Mouse (Mus musculus): Measurements from ENCODE around the gene Iqsec3. TPM values are rescaled to one million over a fixed set of nuclear protein-coding genes. Genes with fewer than 3 reads are reported as not detected.

Iqsec3 gene
- total and polyA plus RNA-seq, 2 experiments from 2014 or later: 10.6 to 48.2 TPM

DNA sequence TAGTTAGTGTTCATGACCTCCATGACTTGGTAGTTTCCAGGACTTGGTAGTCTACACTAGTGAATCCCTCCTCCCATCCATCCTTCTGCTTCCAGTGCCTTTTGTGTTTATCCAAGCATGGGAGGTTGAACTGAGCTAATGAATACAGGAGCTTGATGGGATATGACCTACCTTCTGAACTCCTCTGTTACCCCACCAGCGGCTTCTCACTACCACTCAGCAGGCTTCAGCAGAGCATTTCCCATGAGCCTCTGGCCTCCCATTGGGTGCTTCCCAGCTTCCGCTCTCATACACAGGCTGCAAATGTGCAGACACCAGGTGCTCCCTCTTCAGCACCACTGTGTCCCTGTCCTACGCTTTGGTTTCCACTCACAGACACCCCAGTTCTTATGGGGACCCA lies 36.9 kb upstream of the Iqsec3 start:
- Histone ChIP-seq H3K27ac (no peak overlapping the region), H3K4me2 (ENCODE audit: low read depth, low read length) (no peak overlapping the region), H3K9ac (replicated peaks; ENCODE audit: low read length) (no peak overlapping the region), H3K9me3 (ENCODE audit: low read length) (no peaks in the 10 kb centered on the region), H3K27me3 (ENCODE audit: insufficient read depth, low read length) (no peaks in the 10 kb centered on the region), H3K4me3 (ENCODE audit: low read length) (no peak overlapping the region), H3K36me3 (ENCODE audit: insufficient read depth, low read length) (no peaks in the 10 kb centered on the region), H3K4me1 (ENCODE audit: insufficient read depth, low read length) (no peaks in the 10 kb centered on the region)
- no peak for TF ChIP-seq CTCF (IDR thresholded peaks at IDR 0.05; ENCODE audit: low read depth)
- WGBS: 70% methylated on average over 3 of the region's 3 CpGs
- ATAC-seq (peak; percentile 2; the same call in 1 of the 2 replicates), DNase-seq (ENCODE audit: low spot score) (no peak)

DNA sequence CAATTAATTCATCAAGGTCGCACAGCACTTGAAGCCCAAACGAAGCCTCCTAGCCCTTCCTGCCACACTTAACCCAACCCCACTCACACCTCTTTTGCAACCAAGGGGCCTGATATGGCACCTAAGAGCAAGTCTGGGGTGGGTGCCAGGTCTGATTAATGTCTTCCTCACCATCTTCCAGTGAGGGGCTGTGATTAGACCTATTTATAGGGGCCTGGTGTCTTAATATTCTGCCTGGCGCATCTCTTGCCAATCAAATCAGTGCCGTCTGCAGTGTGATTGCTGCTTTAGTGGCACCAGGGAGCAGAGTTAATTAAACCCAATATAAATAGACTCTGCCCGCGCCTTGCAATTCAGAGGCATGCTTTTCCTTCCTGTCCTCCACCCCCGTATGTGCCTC lies 36.4 kb upstream of the Iqsec3 start:
- peak; percentile 55 for DNase-seq (ENCODE audit: low spot score)
- 55% methylated on average over 7 of the region's 7 CpGs for WGBS

DNA sequence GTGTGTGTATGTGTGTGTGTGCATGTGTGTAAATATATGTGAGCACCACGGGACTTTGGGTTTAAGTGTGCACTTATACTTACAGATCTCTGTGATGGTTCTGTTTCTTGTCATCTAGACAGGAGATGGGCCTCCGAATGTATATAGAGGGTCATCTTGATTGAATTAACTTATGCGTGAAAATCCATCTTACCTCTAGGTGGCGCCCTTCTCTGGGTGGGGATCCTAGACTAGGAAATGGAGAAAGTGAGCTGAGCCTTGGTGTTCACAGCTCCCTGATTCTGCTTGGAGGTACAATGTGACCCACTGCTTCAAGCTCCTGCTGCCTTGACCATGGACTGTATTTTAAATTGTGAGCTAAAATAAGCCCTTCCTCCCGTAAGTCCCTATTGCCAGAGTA lies 34.8 kb upstream of the Iqsec3 start:
- Histone ChIP-seq H3K4me1 (ENCODE audit: insufficient read depth, low read length) (no peaks in the 10 kb centered on the region), H3K27ac (no peak overlapping the region), H3K9me3 (ENCODE audit: low read length) (no peaks in the 10 kb centered on the region), H3K9ac (replicated peaks; ENCODE audit: low read length) (no peak overlapping the region), H3K4me3 (ENCODE audit: low read length) (no peak overlapping the region), H3K4me2 (ENCODE audit: low read depth, low read length) (no peak overlapping the region), H3K36me3 (ENCODE audit: insufficient read depth, low read length) (no peaks in the 10 kb centered on the region), H3K27me3 (ENCODE audit: insufficient read depth, low read length) (no peaks in the 10 kb centered on the region)
- DNase-seq (ENCODE audit: low spot score) (peak; percentile 29), ATAC-seq (no peak)
- 68% methylated on average over 5 of the region's 5 CpGs for WGBS
- peak; percentile 46; the same call in 1 of the 2 replicates for TF ChIP-seq CTCF (IDR thresholded peaks at IDR 0.05; ENCODE audit: low read depth)

More for the DNA sequence above, 36.4 kb upstream of the Iqsec3 start:
- Histone ChIP-seq H3K4me3 (ENCODE audit: low read length) (no peak overlapping the region), H3K27ac (no peak overlapping the region), H3K9ac (replicated peaks; ENCODE audit: low read length) (no peak overlapping the region), H3K4me2 (ENCODE audit: low read depth, low read length) (no peak overlapping the region), H3K4me1 (ENCODE audit: insufficient read depth, low read length) (no peaks in the 10 kb centered on the region), H3K27me3 (ENCODE audit: insufficient read depth, low read length) (no peaks in the 10 kb centered on the region), H3K9me3 (ENCODE audit: low read length) (no peaks in the 10 kb centered on the region), H3K36me3 (ENCODE audit: insufficient read depth, low read length) (no peaks in the 10 kb centered on the region)
- peak; percentile 70 for ATAC-seq
- TF ChIP-seq CTCF (IDR thresholded peaks at IDR 0.05; ENCODE audit: low read depth): no peak

DNA sequence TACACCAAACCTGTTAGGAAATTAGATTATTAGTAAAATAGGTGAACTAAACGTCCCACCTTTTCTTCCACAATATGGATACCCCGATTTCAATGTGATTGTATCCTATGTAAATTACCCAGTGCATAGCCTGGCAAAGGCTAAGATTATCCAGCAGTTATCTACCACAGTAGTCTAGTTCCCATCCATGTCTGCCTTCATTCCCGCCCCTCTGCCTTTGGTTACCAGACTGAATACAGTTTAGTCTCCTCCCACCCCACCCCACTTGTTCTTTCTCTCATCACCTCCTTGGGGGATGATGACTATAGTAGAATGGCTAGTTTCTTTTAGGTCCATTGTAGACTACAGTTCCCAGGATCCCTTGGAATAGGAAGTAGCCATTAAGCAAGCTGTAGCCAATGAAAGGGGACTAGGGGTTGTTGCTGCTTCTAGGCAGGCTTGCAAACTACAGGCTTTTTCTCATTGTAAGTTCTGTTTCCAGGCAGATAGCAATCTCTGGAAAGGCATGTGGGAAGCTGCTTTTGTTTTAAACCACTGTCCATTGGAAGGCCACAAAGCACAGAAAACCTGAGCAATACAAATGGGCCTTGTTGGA lies 27.7 kb upstream of the Iqsec3 start:
- no peaks in the 10 kb centered on the region for H3K9me3 ChIP-seq (ENCODE audit: low read length)
- no peak overlapping the region for H3K4me2 ChIP-seq (ENCODE audit: low read depth, low read length)
- H3K9ac ChIP-seq (replicated peaks; ENCODE audit: low read length): no peak overlapping the region
- 59% methylated on average over 3 of the region's 3 CpGs for WGBS
- DNase-seq (ENCODE audit: low spot score): peak; percentile 74
- peak; percentile 82 for ATAC-seq
- H3K4me3 ChIP-seq (ENCODE audit: low read length): no peak overlapping the region
- H3K27ac ChIP-seq: peak overlapping the region; percentile 55; the same call in 1 of the 2 replicates
- TF ChIP-seq CTCF (IDR thresholded peaks at IDR 0.05; ENCODE audit: low read depth): no peak
- peaks cover 4% of the 10 kb centered on the region; the same call in 1 of the 2 replicates for H3K4me1 ChIP-seq (ENCODE audit: insufficient read depth, low read length)
- H3K36me3 ChIP-seq (ENCODE audit: insufficient read depth, low read length): no peaks in the 10 kb centered on the region
- H3K27me3 ChIP-seq (ENCODE audit: insufficient read depth, low read length): no peaks in the 10 kb centered on the region

DNA sequence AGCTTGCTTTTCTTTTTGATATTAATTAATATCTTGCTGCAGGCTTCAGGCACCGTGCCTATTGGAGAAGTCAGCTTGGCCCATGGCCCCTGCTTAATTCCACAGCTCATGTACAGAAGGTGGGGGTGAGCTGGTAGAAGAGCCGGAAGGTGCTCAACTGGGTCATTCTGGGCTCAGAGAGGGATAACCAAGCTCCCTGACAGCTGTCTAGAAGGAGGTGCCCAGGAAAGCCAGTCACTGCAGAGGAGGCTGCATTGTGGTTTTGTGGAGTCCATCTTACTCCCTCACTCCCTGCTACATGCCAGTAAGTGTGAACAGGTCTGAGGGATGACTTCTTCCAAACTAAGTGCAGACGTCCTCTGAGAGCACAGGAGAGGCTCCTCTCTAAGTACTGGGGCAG lies 26.4 kb upstream of the Iqsec3 start:
- Histone ChIP-seq H3K9ac (replicated peaks; ENCODE audit: low read length) (no peak overlapping the region), H3K4me3 (ENCODE audit: low read length) (no peak overlapping the region), H3K27ac (no peak overlapping the region), H3K9me3 (ENCODE audit: low read length) (no peaks in the 10 kb centered on the region), H3K36me3 (ENCODE audit: insufficient read depth, low read length) (no peaks in the 10 kb centered on the region), H3K27me3 (ENCODE audit: insufficient read depth, low read length) (no peaks in the 10 kb centered on the region), H3K4me2 (ENCODE audit: low read depth, low read length) (no peak overlapping the region), H3K4me1 (ENCODE audit: insufficient read depth, low read length) (peaks cover 4% of the 10 kb centered on the region; the same call in 1 of the 2 replicates)
- WGBS: 68% methylated on average over 3 of the region's 3 CpGs
- no peak for ATAC-seq
- no peak for TF ChIP-seq CTCF (IDR thresholded peaks at IDR 0.05; ENCODE audit: low read depth)
- DNase-seq (ENCODE audit: low spot score): no peak

DNA sequence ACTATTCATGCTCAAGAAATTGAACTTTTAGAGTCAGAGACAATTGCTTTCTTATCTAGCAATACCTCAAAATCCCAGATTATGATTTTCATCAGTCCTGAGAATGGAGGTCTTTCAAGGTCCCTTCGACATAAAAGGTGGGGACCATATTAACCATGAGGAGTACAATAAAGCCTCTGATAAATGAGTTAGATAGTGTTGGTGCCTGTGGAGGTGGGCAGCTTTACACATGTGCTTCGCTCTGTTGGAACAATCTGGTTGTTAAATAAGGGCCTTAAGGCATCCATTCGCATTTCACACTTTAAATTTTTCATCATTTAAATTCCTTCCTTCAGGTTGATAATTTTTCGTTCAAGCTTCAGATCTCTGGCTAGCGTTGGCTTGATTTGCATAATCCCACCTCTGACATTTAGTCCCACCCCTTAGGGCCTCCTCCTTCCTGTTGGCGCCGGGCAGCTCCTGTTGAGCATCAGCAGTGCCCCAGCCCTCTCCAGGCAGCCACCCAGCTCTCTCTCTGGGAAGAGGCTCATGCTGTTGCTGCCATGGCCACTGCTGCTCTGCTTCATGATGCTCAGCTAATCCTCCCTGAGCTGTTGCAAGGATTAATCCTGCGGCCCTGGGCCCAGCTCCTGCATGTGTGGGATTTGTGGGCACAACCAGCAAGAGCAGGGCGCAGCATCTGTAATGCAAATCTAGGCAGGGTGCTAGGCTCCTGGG lies 25.5 kb upstream of the Iqsec3 start:
- H3K36me3 ChIP-seq (ENCODE audit: insufficient read depth, low read length): no peaks in the 10 kb centered on the region
- no peak overlapping the region for H3K4me2 ChIP-seq (ENCODE audit: low read depth, low read length)
- peak; percentile 48; the same call in 1 of the 2 replicates for ATAC-seq
- 0 out of 2 replicates have a peak overlapping the region, but pooled peaks have one; percentile 9 for H3K9ac ChIP-seq (replicated peaks; ENCODE audit: low read length)
- H3K27ac ChIP-seq: peak overlapping the region; percentile 51; the same call in 1 of the 2 replicates
- H3K4me3 ChIP-seq (ENCODE audit: low read length): no peak overlapping the region
- peaks cover 4% of the 10 kb centered on the region; the same call in 1 of the 2 replicates for H3K4me1 ChIP-seq (ENCODE audit: insufficient read depth, low read length)
- WGBS: 25% methylated on average over 9 of the region's 9 CpGs
- DNase-seq (ENCODE audit: low spot score): peak; percentile 34
- H3K9me3 ChIP-seq (ENCODE audit: low read length): no peaks in the 10 kb centered on the region
- no peaks in the 10 kb centered on the region for H3K27me3 ChIP-seq (ENCODE audit: insufficient read depth, low read length)
- no peak for TF ChIP-seq CTCF (IDR thresholded peaks at IDR 0.05; ENCODE audit: low read depth)

DNA sequence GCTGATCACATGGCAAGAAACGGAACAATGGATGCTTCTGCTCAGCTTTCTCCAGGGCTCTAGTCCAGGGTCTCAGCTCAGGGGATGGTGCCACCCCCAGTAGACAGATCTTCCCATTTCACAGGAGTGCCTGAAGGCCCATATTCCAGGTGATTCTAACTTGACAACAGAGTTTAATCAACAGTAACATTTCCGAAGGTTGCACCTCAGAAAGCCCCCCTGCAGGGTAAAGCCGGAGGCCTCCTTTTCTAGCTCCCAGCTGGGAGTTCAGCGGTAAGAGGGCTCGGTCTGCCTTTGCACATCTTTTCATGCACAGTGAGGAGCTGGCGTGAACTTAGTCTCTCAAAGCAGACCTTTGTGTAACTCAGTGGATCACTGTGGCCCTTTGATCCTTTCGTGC lies 22.1 kb upstream of the Iqsec3 start:
- DNase-seq (ENCODE audit: low spot score) (no peak), ATAC-seq (no peak)
- H3K4me3 ChIP-seq (ENCODE audit: low read length): no peak overlapping the region
- no peaks in the 10 kb centered on the region for H3K27me3 ChIP-seq (ENCODE audit: insufficient read depth, low read length)
- 27% methylated on average over 7 of the region's 7 CpGs for whole genome bisulfite sequencing
- no peak overlapping the region for H3K27ac ChIP-seq
- no peak for TF ChIP-seq CTCF (IDR thresholded peaks at IDR 0.05; ENCODE audit: low read depth)
- peaks cover 4% of the 10 kb centered on the region; the same call in 1 of the 2 replicates for H3K4me1 ChIP-seq (ENCODE audit: insufficient read depth, low read length)
- no peaks in the 10 kb centered on the region for H3K36me3 ChIP-seq (ENCODE audit: insufficient read depth, low read length)
- H3K9me3 ChIP-seq (ENCODE audit: low read length): no peaks in the 10 kb centered on the region
- no peak overlapping the region for H3K9ac ChIP-seq (replicated peaks; ENCODE audit: low read length)
- no peak overlapping the region for H3K4me2 ChIP-seq (ENCODE audit: low read depth, low read length)

Measured in hindbrain, postnatal 0 days (tissue).